Mouse (Mus musculus) liver, postnatal 0 days (tissue): ENCODE results near the gene Dpy19l3. TPM values are rescaled to one million over a fixed set of nuclear protein-coding genes. Genes with fewer than 3 reads are reported as not detected.

Source experiments
- ATAC-seq: fragments of 200-750 bp; cut with Nextera tagmentation; 2 replicates; pipeline ENCODE4 v1.8.0; 2017; ENCODE audit warnings: mild to moderate bottlenecking, moderate library complexity
- DNase-seq: peaks from one replicate; pipeline ENCODE4 v3.0.0-alpha.2; 2016
- H3K27ac ChIP-seq: fragments of 300-500 bp; sonication (generic); 2 replicates; pipeline ENCODE4 v1.5.1; 2014; ENCODE audit warnings: antibody characterized with exemption, moderate library complexity, mild to moderate bottlenecking, low read depth
- H3K27me3 ChIP-seq: fragments of 300-500 bp; sonication (generic); 2 replicates; pipeline ENCODE4 v1.6.1; 2014; ENCODE audit warnings: low read length, control low read depth, mixed read lengths; ENCODE audit not compliant: insufficient read depth
- H3K36me3 ChIP-seq: fragments of 300-500 bp; sonication (generic); replicated peaks from 2 replicates; pipeline ENCODE4 v1.6.1; 2014; ENCODE audit warnings: mild to moderate bottlenecking, control low read depth, low read length, moderate library complexity, mixed read lengths; ENCODE audit not compliant: insufficient read depth
- H3K4me1 ChIP-seq: fragments of 300-500 bp; sonication (generic); 2 replicates; pipeline ENCODE4 v1.6.1; 2014; ENCODE audit warnings: antibody characterized with exemption, mild to moderate bottlenecking, control low read depth; ENCODE audit not compliant: insufficient read depth
- H3K4me2 ChIP-seq: fragments of 300-500 bp; sonication (generic); 2 replicates; pipeline ENCODE4 v1.6.1; 2014; ENCODE audit warnings: low read depth, mild to moderate bottlenecking, low read length, moderate library complexity, mixed read lengths
- H3K4me3 ChIP-seq: fragments of 300-500 bp; sonication (generic); 2 replicates; pipeline ENCODE4 v1.5.1; 2014; ENCODE audit warnings: low read depth, low read length
- H3K9ac ChIP-seq: fragments of 300-500 bp; sonication (generic); replicated peaks from 2 replicates; pipeline ENCODE4 v1.6.1; 2014; ENCODE audit warnings: mild to moderate bottlenecking, moderate library complexity
- H3K9me3 ChIP-seq: fragments of 300-500 bp; sonication (generic); 2 replicates; pipeline ENCODE4 v1.6.1; 2016; ENCODE audit warnings: mild to moderate bottlenecking, control low read depth, low read length, mixed read lengths
- CTCF ChIP-seq: sonication (generic); IDR thresholded peaks from 2 replicates; pipeline ENCODE4 v1.5.1; 2016; ENCODE audit warnings: antibody characterized with exemption, low read depth
- EP300 ChIP-seq: IDR thresholded peaks from 2 replicates; pipeline ENCODE4 v1.6.1; 2016; ENCODE audit warnings: antibody characterized with exemption, low read depth, mild to moderate bottlenecking
- WGBS: fragments of 180-500 bp; shearing (Covaris S2); extraction: QIAGEN DNeasy Blood & Tissue Kit; methylation state at CpG from one replicate; pipeline ENCODE4 v1.1.7; 2014; ENCODE audit not compliant: insufficient replicate concordance; 5-methylcytosine and 5-hydroxymethylcytosine counted together
- polyA plus RNA-seq: library from polyadenylated mRNA; unstranded; fragments of >200 nt; fragmentation: Nextera tagmentation; extraction: Ambion mirVana; gene quantifications from 2 replicates; pipeline ENCODE4 v1.2.1, GENCODE M21; 2015

The Dpy19l3 gene
- polyA plus RNA-seq, 1 experiment from 2014 or later, result 6.0 TPM

DNA sequence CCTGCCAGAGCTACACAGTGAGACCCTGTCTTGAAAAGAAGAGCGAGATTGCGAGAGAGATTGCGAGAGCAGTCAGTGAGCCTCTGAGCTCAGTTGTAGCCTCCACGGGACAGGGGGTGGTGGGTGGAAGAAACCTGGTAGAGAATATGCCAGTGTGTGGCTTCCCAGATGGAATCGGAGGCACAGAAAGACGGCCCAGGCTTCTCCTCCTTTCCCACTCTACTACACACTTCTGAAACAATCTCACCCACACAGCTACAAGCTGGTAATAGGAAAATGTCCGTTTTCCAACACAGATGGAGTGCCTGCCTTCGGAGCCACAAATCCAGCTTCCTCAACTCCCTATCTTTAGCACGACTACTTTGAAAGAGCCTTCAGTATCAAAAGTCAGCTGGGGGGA is 9.5 kb downstream of the Dpy19l3 start:
- H3K9me3 ChIP-seq, result no peaks in the 10 kb centered on the region
- H3K27me3 ChIP-seq, result no peaks in the 10 kb centered on the region
- no peak overlapping the region for H3K4me2 ChIP-seq
- H3K27ac ChIP-seq, result peak overlapping the region; percentile 80
- peaks cover 3% of the 10 kb centered on the region; the same call in 1 of the 2 replicates for H3K4me1 ChIP-seq
- DNase-seq (no peak), ATAC-seq (no peak)
- TF ChIP-seq CTCF (no peak), EP300 (no peak)
- peaks cover 7% of the 10 kb centered on the region for H3K36me3 ChIP-seq
- WGBS, result 75% methylated on average over 9 of the region's 9 CpGs
- H3K9ac ChIP-seq, result no peak overlapping the region
- no peak overlapping the region for H3K4me3 ChIP-seq

DNA sequence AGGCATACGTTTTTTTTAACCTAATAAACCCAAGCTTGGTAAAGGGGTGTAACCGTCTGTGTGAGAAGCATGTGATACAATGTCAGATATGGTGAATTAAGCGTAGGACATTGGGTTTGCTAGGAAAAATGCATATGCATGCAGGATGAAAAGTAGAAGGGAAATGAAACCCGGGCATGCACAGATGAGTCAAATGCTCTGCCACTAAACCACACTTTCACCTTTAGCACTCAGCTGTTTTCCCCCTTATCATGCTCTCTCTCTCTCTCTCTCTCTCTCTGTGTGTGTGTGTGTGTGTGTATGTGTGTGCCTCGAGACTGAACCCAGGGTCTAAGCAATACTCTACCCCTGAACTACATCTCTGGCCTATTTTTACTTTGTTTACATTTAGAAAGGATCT is 11.9 kb downstream of the Dpy19l3 start:
- Histone ChIP-seq H3K4me3 (no peak overlapping the region), H3K36me3 (no peaks in the 10 kb centered on the region), H3K27ac (no peak overlapping the region), H3K9ac (no peak overlapping the region), H3K27me3 (no peaks in the 10 kb centered on the region), H3K4me1 (peaks cover 3% of the 10 kb centered on the region; the same call in 1 of the 2 replicates), H3K9me3 (no peaks in the 10 kb centered on the region; the same call in 1 of the 2 replicates), H3K4me2 (no peak overlapping the region)
- TF ChIP-seq EP300, result no peak
- TF ChIP-seq CTCF, result no peak
- ATAC-seq, result no peak
- WGBS, result 53% methylated on average over 5 of the region's 5 CpGs
- no peak for DNase-seq

- Histone ChIP-seq H3K4me3 (no peak overlapping the region), H3K27ac (no peak overlapping the region), H3K9ac (no peak overlapping the region), H3K4me1 (peaks cover 3% of the 10 kb centered on the region; the same call in 1 of the 2 replicates), H3K27me3 (no peaks in the 10 kb centered on the region), H3K4me2 (no peak overlapping the region), H3K36me3 (no peaks in the 10 kb centered on the region), H3K9me3 (no peaks in the 10 kb centered on the region; the same call in 1 of the 2 replicates)
- 71% methylated on average over 5 of the region's 5 CpGs for WGBS
- ATAC-seq (no peak), DNase-seq (no peak)
- TF ChIP-seq CTCF (no peak), EP300 (no peak)
These were observed 12.4 kb downstream of the Dpy19l3 start for GRCm38 (mm10) chr7:35741858-35742257.

- TF ChIP-seq CTCF (peak; percentile 73), EP300 (no peak)
- Histone ChIP-seq H3K36me3 (no peaks in the 10 kb centered on the region; the same call in 1 of the 2 replicates), H3K4me1 (peaks cover under 1% of the 10 kb centered on the region; the same call in 1 of the 2 replicates), H3K4me3 (no peak overlapping the region), H3K27me3 (no peaks in the 10 kb centered on the region), H3K9me3 (no peaks in the 10 kb centered on the region; the same call in 1 of the 2 replicates), H3K27ac (no peak overlapping the region), H3K9ac (no peak overlapping the region), H3K4me2 (no peak overlapping the region)
- DNase-seq (peak; percentile 72), ATAC-seq (no peak)
- 69% methylated on average over 5 of the region's 5 CpGs for WGBS
These were observed 13.6 kb downstream of the Dpy19l3 start for GRCm38 (mm10) chr7:35740489-35741230.

- Histone ChIP-seq H3K36me3 (no peaks in the 10 kb centered on the region; the same call in 1 of the 2 replicates), H3K9ac (no peak overlapping the region), H3K9me3 (no peaks in the 10 kb centered on the region; the same call in 1 of the 2 replicates), H3K4me1 (no peaks in the 10 kb centered on the region), H3K27ac (no peak overlapping the region), H3K27me3 (no peaks in the 10 kb centered on the region), H3K4me2 (no peak overlapping the region), H3K4me3 (no peak overlapping the region)
- TF ChIP-seq CTCF (no peak), EP300 (no peak)
- no peak for ATAC-seq
- no peak for DNase-seq
These were observed 15.4 kb downstream of the Dpy19l3 start for GRCm38 (mm10) chr7:35738871-35739270.

- Histone ChIP-seq H3K36me3 (no peaks in the 10 kb centered on the region; the same call in 1 of the 2 replicates), H3K27me3 (no peaks in the 10 kb centered on the region), H3K4me3 (no peak overlapping the region), H3K4me2 (no peak overlapping the region), H3K9me3 (no peaks in the 10 kb centered on the region; the same call in 1 of the 2 replicates), H3K4me1 (no peaks in the 10 kb centered on the region), H3K9ac (no peak overlapping the region), H3K27ac (no peak overlapping the region)
- no peak for TF ChIP-seq CTCF
- TF ChIP-seq EP300, result no peak
- ATAC-seq (no peak), DNase-seq (no peak)
- 84% methylated on average over 14 of the region's 14 CpGs for WGBS
These were observed 20.8 kb downstream of the Dpy19l3 start for GRCm38 (mm10) chr7:35733313-35734050.
